Mouse (Mus musculus) liver, embryonic 12.5 days (tissue): ENCODE measurements around the gene 2810408A11Rik. TPM values are rescaled to one million over a fixed set of nuclear protein-coding genes. Genes with fewer than 3 reads are reported as not detected.
A peak's percentile ranks its signal among the peaks of the same experiment; 100 is the strongest.

Experiments used
- ATAC-seq: fragments of 200-750 bp; cut with Nextera tagmentation; 2 replicates; pipeline ENCODE4 v1.8.0; 2017; ENCODE audit warnings: moderate number of reproducible peaks, mild to moderate bottlenecking, moderate library complexity
- H3K27ac ChIP-seq: fragments of 300-500 bp; sonication (generic); 2 replicates; pipeline ENCODE4 v1.5.1; 2016; ENCODE audit warnings: mild to moderate bottlenecking
- H3K27me3 ChIP-seq: fragments of 300-500 bp; sonication (generic); replicated peaks from 2 replicates; pipeline ENCODE4 v1.6.1; 2016; ENCODE audit warnings: mild to moderate bottlenecking, moderate library complexity
- H3K36me3 ChIP-seq: fragments of 300-500 bp; sonication (generic); 2 replicates; pipeline ENCODE4 v1.6.1; 2016; ENCODE audit warnings: mild to moderate bottlenecking, moderate library complexity
- H3K4me1 ChIP-seq: fragments of 300-500 bp; sonication (generic); 2 replicates; pipeline ENCODE4 v1.6.1; 2016
- H3K4me2 ChIP-seq: fragments of 300-500 bp; sonication (generic); 2 replicates; pipeline ENCODE4 v1.6.1; 2016; ENCODE audit warnings: mild to moderate bottlenecking, moderate library complexity
- H3K4me3 ChIP-seq: fragments of 300-500 bp; sonication (generic); 2 replicates; pipeline ENCODE4 v1.5.1; 2016; ENCODE audit warnings: mild to moderate bottlenecking, moderate library complexity
- H3K9ac ChIP-seq: fragments of 300-500 bp; sonication (generic); 2 replicates; pipeline ENCODE4 v1.6.1; 2016; ENCODE audit warnings: mild to moderate bottlenecking, moderate library complexity
- H3K9me3 ChIP-seq: fragments of 300-500 bp; sonication (generic); replicated peaks from 2 replicates; pipeline ENCODE4 v1.6.1; 2016; ENCODE audit warnings: mild to moderate bottlenecking, moderate library complexity
- WGBS: fragments of 180-500 bp; shearing (Covaris S2); methylation state at CpG from one replicate; pipeline ENCODE4 v1.1.7; 2016; ENCODE audit not compliant: insufficient replicate concordance; 5-methylcytosine and 5-hydroxymethylcytosine counted together
- polyA plus RNA-seq: library from polyadenylated mRNA; unstranded; fragments of >200 nt; fragmentation: Nextera tagmentation; extraction: Ambion mirVana; gene quantifications from 2 replicates; pipeline ENCODE4 v1.2.1, GENCODE M21; 2016

The 2810408A11Rik gene
- polyA plus RNA-seq, 1 experiment from 2014 or later, result 2.3 TPM

GRCm38 (mm10) chr11:69908645-69909044, 7.9 kb upstream of the 2810408A11Rik start:
- Histone ChIP-seq H3K4me2 (no peak overlapping the region), H3K27me3 (no peaks in the 10 kb centered on the region), H3K9me3 (no peaks in the 10 kb centered on the region), H3K36me3 (peaks cover 99% of the 10 kb centered on the region), H3K4me3 (no peak overlapping the region), H3K9ac (no peak overlapping the region), H3K27ac (no peak overlapping the region), H3K4me1 (peaks cover 15% of the 10 kb centered on the region)
- 88% methylated on average over 11 of the region's 11 CpGs for WGBS
- ATAC-seq, result no peak

- WGBS, result 89% methylated on average over 9 of the region's 9 CpGs
- Histone ChIP-seq H3K4me1 (peaks cover 34% of the 10 kb centered on the region), H3K9ac (no peak overlapping the region), H3K4me3 (no peak overlapping the region), H3K4me2 (no peak overlapping the region), H3K27ac (no peak overlapping the region), H3K36me3 (peaks cover 62% of the 10 kb centered on the region), H3K27me3 (peaks cover 5% of the 10 kb centered on the region), H3K9me3 (no peaks in the 10 kb centered on the region)
- no peak for ATAC-seq
Measured at GRCm38 (mm10) chr11:69904311-69904710, 3.5 kb upstream of the 2810408A11Rik start.

- Histone ChIP-seq H3K27ac (peak overlapping the region; percentile 95), H3K36me3 (peaks cover 49% of the 10 kb centered on the region), H3K27me3 (peaks cover 8% of the 10 kb centered on the region), H3K4me1 (peaks cover 46% of the 10 kb centered on the region), H3K9ac (peak overlapping the region; percentile 92), H3K9me3 (no peaks in the 10 kb centered on the region), H3K4me2 (peak overlapping the region; percentile 95), H3K4me3 (peak overlapping the region; percentile 86)
- no peak for ATAC-seq
- WGBS, result 77% methylated on average over 12 of the region's 13 CpGs
Measured at GRCm38 (mm10) chr11:69902972-69903371, 2.2 kb upstream of the 2810408A11Rik start.

GRCm38 (mm10) chr11:69901993-69902392, 1.2 kb upstream of the 2810408A11Rik start:
- peak overlapping the region; percentile 86 for H3K4me3 ChIP-seq
- peak overlapping the region; percentile 95 for H3K4me2 ChIP-seq
- H3K9ac ChIP-seq, result peak overlapping the region; percentile 92
- H3K27ac ChIP-seq, result peak overlapping the region; percentile 95
- under 1% methylated on average over 39 of the region's 39 CpGs for WGBS
- peaks cover 47% of the 10 kb centered on the region for H3K4me1 ChIP-seq
- H3K27me3 ChIP-seq, result peaks cover 8% of the 10 kb centered on the region
- ATAC-seq, result peak; percentile 2; the same call in 1 of the 2 replicates
- no peaks in the 10 kb centered on the region for H3K9me3 ChIP-seq
- peaks cover 39% of the 10 kb centered on the region for H3K36me3 ChIP-seq

- H3K27ac ChIP-seq, result peak overlapping the region; percentile 95
- H3K4me1 ChIP-seq, result peaks cover 47% of the 10 kb centered on the region
- peak overlapping the region; percentile 95 for H3K4me2 ChIP-seq
- H3K4me3 ChIP-seq, result peak overlapping the region; percentile 86
- H3K9ac ChIP-seq, result peak overlapping the region; percentile 92
- WGBS, result under 1% methylated on average over 42 of the region's 42 CpGs
- H3K27me3 ChIP-seq, result peaks cover 8% of the 10 kb centered on the region
- ATAC-seq, result peak; percentile 62
- peaks cover 33% of the 10 kb centered on the region for H3K36me3 ChIP-seq
- H3K9me3 ChIP-seq, result no peaks in the 10 kb centered on the region
Measured at GRCm38 (mm10) chr11:69901406-69901846, 639 bp upstream of the 2810408A11Rik start.

- H3K9ac ChIP-seq, result no peak overlapping the region; the same call in 1 of the 2 replicates
- H3K4me3 ChIP-seq, result peak overlapping the region; percentile 86; the same call in 1 of the 2 replicates
- ATAC-seq, result no peak
- 45% methylated on average over 4 of the region's 4 CpGs for WGBS
- H3K9me3 ChIP-seq, result no peaks in the 10 kb centered on the region
- H3K27ac ChIP-seq, result no peak overlapping the region
- peak overlapping the region; percentile 95 for H3K4me2 ChIP-seq
- H3K36me3 ChIP-seq, result peaks cover 18% of the 10 kb centered on the region
- H3K27me3 ChIP-seq, result peaks cover 8% of the 10 kb centered on the region
- H3K4me1 ChIP-seq, result peaks cover 57% of the 10 kb centered on the region
Measured at GRCm38 (mm10) chr11:69899870-69900269, 917 bp downstream of the 2810408A11Rik start.

GRCm38 (mm10) chr11:69895291-69895690, 5.5 kb downstream of the 2810408A11Rik start, which contains the start of gene Acap1:
Acap1 (minus strand) TSS chr11:69895539.
- Histone ChIP-seq H3K4me1 (peaks cover 54% of the 10 kb centered on the region), H3K9ac (peak within 1 kb of the TSS; percentile 45), H3K4me2 (peak within 1 kb of the TSS; percentile 50), H3K36me3 (no peaks in the 10 kb centered on the region), H3K4me3 (peak within 1 kb of the TSS; percentile 25; the same call in 1 of the 2 replicates), H3K27me3 (peaks cover 8% of the 10 kb centered on the region), H3K27ac (peak within 1 kb of the TSS; percentile 57), H3K9me3 (no peaks in the 10 kb centered on the region)
- peak; percentile 78 for ATAC-seq
- WGBS, result 36% methylated on average over 4 of the region's 4 CpGs

GRCm38 (mm10) chr11:69894671-69895070, 6.1 kb downstream of the 2810408A11Rik start:
- no peak overlapping the region for H3K4me3 ChIP-seq

GRCm38 (mm10) chr11:69891482-69891881, 9.3 kb downstream of the 2810408A11Rik start:
- Histone ChIP-seq H3K27ac (no peak overlapping the region), H3K9ac (no peak overlapping the region), H3K4me2 (no peak overlapping the region), H3K27me3 (no peaks in the 10 kb centered on the region), H3K4me3 (no peak overlapping the region), H3K36me3 (no peaks in the 10 kb centered on the region), H3K9me3 (no peaks in the 10 kb centered on the region), H3K4me1 (peaks cover 59% of the 10 kb centered on the region)
- no peak for ATAC-seq
- WGBS, result 48% methylated on average over 4 of the region's 4 CpGs

More at GRCm38 (mm10) chr11:69894671-69895070, 6.1 kb downstream of the 2810408A11Rik start:
- H3K4me1 ChIP-seq, result peaks cover 54% of the 10 kb centered on the region
- ATAC-seq, result 0 out of 2 replicates have a peak, but pooled peaks have one; percentile 9
- 21% methylated on average over 5 of the region's 5 CpGs for WGBS
- peak overlapping the region; percentile 45 for H3K9ac ChIP-seq
- peaks cover 7% of the 10 kb centered on the region for H3K27me3 ChIP-seq
- peak overlapping the region; percentile 57; the same call in 1 of the 2 replicates for H3K27ac ChIP-seq
- H3K9me3 ChIP-seq, result no peaks in the 10 kb centered on the region
- 0 out of 2 replicates have a peak overlapping the region, but pooled peaks have one; percentile 50 for H3K4me2 ChIP-seq
- no peaks in the 10 kb centered on the region for H3K36me3 ChIP-seq

- Histone ChIP-seq H3K4me1 (peaks cover 77% of the 10 kb centered on the region), H3K9ac (peak overlapping the region; percentile 33), H3K27ac (peak overlapping the region; percentile 80), H3K4me3 (peak overlapping the region; percentile 10; the same call in 1 of the 2 replicates), H3K9me3 (no peaks in the 10 kb centered on the region), H3K27me3 (no peaks in the 10 kb centered on the region), H3K36me3 (no peaks in the 10 kb centered on the region), H3K4me2 (peak overlapping the region; percentile 55)
- peak; percentile 90 for ATAC-seq
- 29% methylated on average over 8 of the region's 8 CpGs for WGBS
Measured at GRCm38 (mm10) chr11:69886907-69887635, 13.7 kb downstream of the 2810408A11Rik start.

- ATAC-seq, result no peak
- Histone ChIP-seq H3K4me2 (no peak overlapping the region), H3K9ac (no peak overlapping the region), H3K4me1 (peaks cover 80% of the 10 kb centered on the region), H3K9me3 (no peaks in the 10 kb centered on the region), H3K4me3 (no peak overlapping the region), H3K27ac (peak overlapping the region; percentile 41; the same call in 1 of the 2 replicates), H3K27me3 (no peaks in the 10 kb centered on the region), H3K36me3 (no peaks in the 10 kb centered on the region)
- WGBS, result 70% methylated on average over 8 of the region's 8 CpGs
Measured at GRCm38 (mm10) chr11:69884663-69885062, 16.1 kb downstream of the 2810408A11Rik start.

- no peak for ATAC-seq
- 74% methylated on average over 9 of the region's 9 CpGs for WGBS
- H3K4me2 ChIP-seq, result no peak overlapping the region
- H3K9me3 ChIP-seq, result no peaks in the 10 kb centered on the region
- H3K36me3 ChIP-seq, result no peaks in the 10 kb centered on the region
- no peak overlapping the region for H3K9ac ChIP-seq
- no peak overlapping the region for H3K4me3 ChIP-seq
- H3K27ac ChIP-seq, result peak overlapping the region; percentile 41; the same call in 1 of the 2 replicates
- H3K4me1 ChIP-seq, result peaks cover 82% of the 10 kb centered on the region
- no peaks in the 10 kb centered on the region for H3K27me3 ChIP-seq
Measured at GRCm38 (mm10) chr11:69884240-69884639, 16.5 kb downstream of the 2810408A11Rik start.
